Mouse (Mus musculus) MEL (cell line): ENCODE data around the gene Casp4. TPM values are rescaled to one million over a fixed set of nuclear protein-coding genes. Genes with fewer than 3 reads are reported as not detected.

ENCODE experiments used
- DNase-seq: peaks from one replicate; pipeline ENCODE4 v3.0.0; 2011; ENCODE audit warnings: low read depth, low spot score
- H3K27ac ChIP-seq: 2 replicates; pipeline ENCODE4 v1.5.1; 2012; ENCODE audit warnings: low read depth, mild to moderate bottlenecking, control low read depth, low read length, moderate library complexity; ENCODE audit not compliant: control insufficient read depth
- H3K27me3 ChIP-seq, 2 experiments: fragments of 150-350 bp in 1 of 2; sonication (generic) in 1 of 2; 2 replicates each; pipeline ENCODE4 v1.6.1; 2012; ENCODE audit warnings: low read length in 2 of 2, mild to moderate bottlenecking in 2 of 2, improper control_type of control experiment in 1 of 2, moderate library complexity in 1 of 2; ENCODE audit not compliant: insufficient read depth in 2 of 2, control insufficient read depth in 1 of 2
- H3K36me3 ChIP-seq, 2 experiments: 2 replicates each; pipeline ENCODE4 v1.6.1; 2012 to 2014; ENCODE audit warnings: low read length in 2 of 2, improper control_type of control experiment in 1 of 2, inconsistent platforms in 1 of 2, mild to moderate bottlenecking in 1 of 2; ENCODE audit not compliant: insufficient read depth in 2 of 2, control insufficient read depth in 1 of 2
- H3K4me1 ChIP-seq, 2 experiments: fragments of 150-350 bp in 1 of 2; sonication (generic) in 1 of 2; 2 replicates each; pipeline ENCODE4 v1.6.1; 2012; ENCODE audit warnings: low read length in 2 of 2, improper control_type of control experiment in 1 of 2, mild to moderate bottlenecking in 1 of 2; ENCODE audit not compliant: insufficient read depth in 2 of 2, control insufficient read depth in 1 of 2
- H3K4me3 ChIP-seq, 2 experiments: fragments of 150-350 bp in 1 of 2; sonication (generic) in 1 of 2; 2 replicates each; pipeline ENCODE4 v1.5.1; 2012; ENCODE audit warnings: low read depth in 2 of 2, low read length in 2 of 2, mild to moderate bottlenecking in 2 of 2, moderate library complexity in 2 of 2, control low read depth in 1 of 2, improper control_type of control experiment in 1 of 2; ENCODE audit not compliant: control insufficient read depth in 1 of 2, insufficient read depth in 1 of 2
- H3K79me2 ChIP-seq: 2 replicates; pipeline ENCODE4 v1.6.1; 2012; ENCODE audit warnings: mild to moderate bottlenecking, low read length, moderate library complexity; ENCODE audit not compliant: control insufficient read depth, poor library complexity, insufficient read depth
- H3K9ac ChIP-seq: 2 replicates; pipeline ENCODE4 v1.6.1; 2012; ENCODE audit warnings: low read depth, mild to moderate bottlenecking, control low read depth, low read length, moderate library complexity; ENCODE audit not compliant: control insufficient read depth, poor library complexity, severe bottlenecking
- H3K9me3 ChIP-seq: fragments of 150-350 bp; sonication (generic); replicated peaks from 2 replicates; pipeline ENCODE4 v1.6.1; 2012; ENCODE audit warnings: mild to moderate bottlenecking, low read length, improper control_type of control experiment, moderate library complexity; ENCODE audit not compliant: insufficient read depth
- BHLHE40 ChIP-seq: IDR thresholded peaks from 2 replicates; pipeline ENCODE4 v1.6.1; 2012; ENCODE audit warnings: low read depth, mild to moderate bottlenecking, inconsistent platforms, low read length, improper control_type of control experiment, borderline replicate concordance
- CHD1 ChIP-seq: IDR thresholded peaks from 2 replicates; pipeline ENCODE4 v1.6.1; 2012; ENCODE audit warnings: low read depth, mild to moderate bottlenecking, inconsistent platforms, low read length, improper control_type of control experiment
- CHD2 ChIP-seq: IDR thresholded peaks from 2 replicates; pipeline ENCODE4 v1.6.1; 2011; ENCODE audit warnings: low read length, improper control_type of control experiment
- EP300 ChIP-seq, 2 experiments: IDR thresholded peaks; 2 replicates each; pipeline ENCODE4 v1.6.1; 2011; ENCODE audit warnings: improper control_type of control experiment in 2 of 2, low read length in 2 of 2, low read depth in 1 of 2, mild to moderate bottlenecking in 1 of 2
- ETS1 ChIP-seq: IDR thresholded peaks from 2 replicates; pipeline ENCODE4 v1.6.1; 2012; ENCODE audit warnings: low read depth, mild to moderate bottlenecking, inconsistent platforms, low read length, improper control_type of control experiment, moderate library complexity
- GABPA ChIP-seq: IDR thresholded peaks from 2 replicates; pipeline ENCODE4 v1.6.1; 2012; ENCODE audit warnings: low read depth, mild to moderate bottlenecking, inconsistent platforms, low read length, improper control_type of control experiment, moderate library complexity
- HCFC1 ChIP-seq: IDR thresholded peaks from 2 replicates; pipeline ENCODE4 v1.6.1; 2012; ENCODE audit warnings: low read depth, mild to moderate bottlenecking, inconsistent platforms, low read length, improper control_type of control experiment, moderate library complexity
- JUND ChIP-seq: IDR thresholded peaks from 2 replicates; pipeline ENCODE4 v1.6.1; 2011; ENCODE audit warnings: low read depth, mild to moderate bottlenecking, improper control_type of control experiment, low read length
- MAFK ChIP-seq: IDR thresholded peaks from 2 replicates; pipeline ENCODE4 v1.6.1; 2011; ENCODE audit warnings: low read depth, mild to moderate bottlenecking, low read length, improper control_type of control experiment, borderline replicate concordance
- MAX ChIP-seq: IDR thresholded peaks from 2 replicates; pipeline ENCODE4 v1.6.1; 2011; ENCODE audit warnings: low read length, improper control_type of control experiment
- MEF2A ChIP-seq: IDR thresholded peaks from 2 replicates; pipeline ENCODE4 v1.6.1; 2014; ENCODE audit warnings: low read depth, mild to moderate bottlenecking, inconsistent platforms, low read length, improper control_type of control experiment; ENCODE audit not compliant: poor library complexity, insufficient replicate concordance, severe bottlenecking; ENCODE audit errors: extremely low read depth
- MXI1 ChIP-seq: IDR thresholded peaks from 2 replicates; pipeline ENCODE4 v1.6.1; 2011; ENCODE audit warnings: mild to moderate bottlenecking, low read depth, low read length, improper control_type of control experiment
- MYB ChIP-seq: IDR thresholded peaks from 2 replicates; pipeline ENCODE4 v1.6.1; 2011; ENCODE audit warnings: mild to moderate bottlenecking, low read depth, low read length, improper control_type of control experiment
- MYC ChIP-seq: IDR thresholded peaks from 2 replicates; pipeline ENCODE4 v1.6.1; 2011; ENCODE audit warnings: low read depth, mild to moderate bottlenecking, low read length, improper control_type of control experiment, moderate library complexity
- NELFE ChIP-seq: IDR thresholded peaks from 2 replicates; pipeline ENCODE4 v1.6.1; 2011; ENCODE audit warnings: low read depth, low read length, improper control_type of control experiment
- NRF1 ChIP-seq: IDR thresholded peaks from 2 replicates; pipeline ENCODE4 v1.6.1; 2014; ENCODE audit warnings: low read depth, mild to moderate bottlenecking, inconsistent platforms, low read length, improper control_type of control experiment, moderate library complexity; ENCODE audit not compliant: poor library complexity, insufficient read depth, severe bottlenecking
- POLR2A ChIP-seq, 2 experiments: IDR thresholded peaks; 2 replicates each; pipeline ENCODE4 v1.6.1; 2011 to 2012; ENCODE audit warnings: low read length in 2 of 2, mild to moderate bottlenecking in 2 of 2, control low read depth in 1 of 2, improper control_type of control experiment in 1 of 2, low read depth in 1 of 2, moderate library complexity in 1 of 2; ENCODE audit not compliant: control insufficient read depth in 1 of 2, insufficient read depth in 1 of 2, poor library complexity in 1 of 2
- POLR2AphosphoS2 ChIP-seq: IDR thresholded peaks from 2 replicates; pipeline ENCODE4 v1.6.1; 2011; ENCODE audit warnings: low read length, improper control_type of control experiment
- RCOR1 ChIP-seq: IDR thresholded peaks from 2 replicates; pipeline ENCODE4 v1.6.1; 2012; ENCODE audit warnings: low read depth, mild to moderate bottlenecking, inconsistent platforms, low read length, improper control_type of control experiment
- TAL1 ChIP-seq: IDR thresholded peaks from 2 replicates; pipeline ENCODE4 v1.6.1; 2012; ENCODE audit warnings: mild to moderate bottlenecking, inconsistent platforms, low read length, moderate library complexity, mixed read lengths
- TBP ChIP-seq: IDR thresholded peaks from 2 replicates; pipeline ENCODE4 v1.8.0; 2011; ENCODE audit warnings: low read depth, low read length, improper control_type of control experiment
- UBTF ChIP-seq: IDR thresholded peaks from 2 replicates; pipeline ENCODE4 v1.6.1; 2012; ENCODE audit warnings: low read depth, mild to moderate bottlenecking, inconsistent platforms, low read length, improper control_type of control experiment, moderate library complexity, borderline replicate concordance; ENCODE audit not compliant: insufficient read depth
- USF2 ChIP-seq, 2 experiments: IDR thresholded peaks; 2 replicates each; pipeline ENCODE4 v1.6.1; 2011 to 2012; ENCODE audit warnings: improper control_type of control experiment in 2 of 2, low read length in 2 of 2, borderline replicate concordance in 1 of 2, inconsistent platforms in 1 of 2, low read depth in 1 of 2, mild to moderate bottlenecking in 1 of 2; ENCODE audit not compliant: insufficient read depth in 1 of 2
- ZC3H11A ChIP-seq: IDR thresholded peaks from 2 replicates; pipeline ENCODE4 v1.6.1; 2012; ENCODE audit warnings: low read depth, mild to moderate bottlenecking, inconsistent platforms, low read length, improper control_type of control experiment
- ZNF384 ChIP-seq: IDR thresholded peaks from 2 replicates; pipeline ENCODE4 v1.6.1; 2012; ENCODE audit warnings: low read depth, mild to moderate bottlenecking, inconsistent platforms, low read length, improper control_type of control experiment
- polyA plus RNA-seq, 2 experiments: library from polyadenylated mRNA; stranded (reverse) in 1 of 2; unstranded in 1 of 2; fragments of >175 nt in 1 of 2; fragments of >200 nt in 1 of 2; gene quantifications; 2 replicates each; pipeline versions ENCODE4 v1.2.1 to v1.2.4; 2012; ENCODE audit warnings: low replicate concordance in 2 of 2, low read depth in 1 of 2; ENCODE audit not compliant: insufficient read length in 2 of 2, insufficient read depth in 1 of 2, missing spikeins in 1 of 2
- total RNA-seq: library from RNA; depleted of rRNA; stranded (reverse); fragments of 300-350 nt; gene quantifications from 2 replicates; pipeline ENCODE4 v1.2.3, GENCODE M21; 2012

Gene Casp4
- total and polyA plus RNA-seq, 3 experiments, result 0.11 to 0.62 TPM; not detected in 1

GRCm38 (mm10) chr9:5353673-5354072 lies 45.0 kb downstream of the Casp4 start:
- Histone ChIP-seq H3K9ac (no peak overlapping the region), H3K9me3 (no peaks in the 10 kb centered on the region), H3K4me1 (no peaks in the 10 kb centered on the region)

GRCm38 (mm10) chr9:5356801-5357200 lies 48.2 kb downstream of the Casp4 start:
- Histone ChIP-seq H3K36me3 (no peaks in the 10 kb centered on the region), H3K27me3 (no peaks in the 10 kb centered on the region), H3K27ac (no peak overlapping the region)
- no peak for DNase-seq
- TF ChIP-seq GABPA, result no peak
- no peak for TF ChIP-seq MEF2A
- TF ChIP-seq MXI1, result no peak
- TF ChIP-seq POLR2A (IDR thresholded peaks at IDR 0.05; ENCODE audit: control insufficient read depth in 1 of 2, insufficient read depth in 1 of 2, low read depth in 1 of 2, low read length in 2 of 2, poor library complexity in 1 of 2), result no peak
- no peak for TF ChIP-seq ZC3H11A
- no peak for TF ChIP-seq TAL1
- no peak for TF ChIP-seq USF2 (IDR thresholded peaks at IDR 0.05; ENCODE audit: borderline replicate concordance in 1 of 2, insufficient read depth in 1 of 2, low read depth in 1 of 2, low read length in 2 of 2)
- no peak for TF ChIP-seq MYC
- no peak for TF ChIP-seq CHD1
- no peak for TF ChIP-seq RCOR1
- no peak for TF ChIP-seq MAFK
- no peak for TF ChIP-seq ZNF384
- TF ChIP-seq MAX, result no peak
- no peak for TF ChIP-seq HCFC1
- no peak for TF ChIP-seq UBTF
- TF ChIP-seq POLR2AphosphoS2, result no peak
- TF ChIP-seq NRF1, result no peak
- TF ChIP-seq, all 39 proteins: peak for 0
- no peaks in the 10 kb centered on the region for H3K4me1 ChIP-seq
- no peak overlapping the region for H3K9ac ChIP-seq
- H3K9me3 ChIP-seq, result no peaks in the 10 kb centered on the region
- H3K79me2 ChIP-seq, result no peaks in the 10 kb centered on the region
- no peak overlapping the region for H3K4me3 ChIP-seq

More at GRCm38 (mm10) chr9:5353673-5354072, 45.0 kb downstream of the Casp4 start:
- Histone ChIP-seq H3K27me3 (no peaks in the 10 kb centered on the region), H3K79me2 (no peaks in the 10 kb centered on the region), H3K4me3 (no peak overlapping the region), H3K36me3 (peaks cover 0 to 3% of the 10 kb centered on the region in 2 experiments; a peak in 1 of 4 replicates), H3K27ac (no peak overlapping the region)
- TF ChIP-seq EP300 (IDR thresholded peaks at IDR 0.05; ENCODE audit: low read depth in 1 of 2, low read length in 2 of 2), result no peak
- no peak for TF ChIP-seq NELFE
- no peak for TF ChIP-seq TBP
- no peak for TF ChIP-seq MYC
- TF ChIP-seq RCOR1, result no peak
- no peak for TF ChIP-seq BHLHE40
- TF ChIP-seq TAL1, result no peak
- TF ChIP-seq MXI1, result no peak
- no peak for TF ChIP-seq CHD2
- no peak for TF ChIP-seq ETS1
- no peak for TF ChIP-seq GABPA
- TF ChIP-seq MYB, result no peak
- no peak for TF ChIP-seq JUND
- no peak for DNase-seq
